Mouse (Mus musculus): Measurements from ENCODE around the gene Dynll2. TPM values are rescaled to one million over a fixed set of nuclear protein-coding genes. Genes with fewer than 3 reads are reported as not detected.

Gene Dynll2
- polyA plus RNA-seq, 1 experiment: 60.7 TPM

DNA sequence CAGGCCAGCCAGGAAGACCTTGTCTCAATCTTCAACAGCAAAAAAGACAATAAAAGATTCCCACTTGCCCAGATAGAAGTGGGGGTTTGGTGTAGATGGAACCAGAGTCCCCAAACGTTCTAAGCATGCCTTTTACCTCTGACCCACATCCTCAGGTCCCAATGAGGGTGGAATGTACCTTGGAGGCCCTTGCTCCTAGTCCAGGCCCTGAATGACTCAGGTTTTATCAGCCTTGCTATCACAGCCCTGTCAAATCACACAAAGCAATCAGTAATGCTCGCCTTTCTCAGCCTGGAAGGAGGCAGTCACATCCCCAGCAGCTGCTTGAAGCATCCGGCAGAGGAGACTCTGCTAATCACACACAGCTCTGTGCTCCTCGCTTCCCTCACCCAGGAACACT is 15.4 kb upstream of the Dynll2 start:
- H3K27me3 ChIP-seq (ENCODE audit: control insufficient read depth, insufficient read depth, low read length): no peaks in the 10 kb centered on the region
- TF ChIP-seq CTCF (IDR thresholded peaks at IDR 0.05; ENCODE audit: borderline replicate concordance, control insufficient read depth, extremely low read depth, insufficient read depth, low read length, poor library complexity): no peak
- no peak for TF ChIP-seq POLR2A (IDR thresholded peaks at IDR 0.05; ENCODE audit: control insufficient read depth, extremely low read depth, insufficient read depth, low read length, poor library complexity)
- no peaks in the 10 kb centered on the region for H3K36me3 ChIP-seq (ENCODE audit: control insufficient read depth, insufficient read depth, low read length)
- no peaks in the 10 kb centered on the region for H3K4me1 ChIP-seq (replicated peaks; ENCODE audit: control insufficient read depth, insufficient read depth, low read length)
- H3K27ac ChIP-seq (ENCODE audit: control insufficient read depth, insufficient read depth, low read length): no peak overlapping the region
- H3K4me3 ChIP-seq (ENCODE audit: control insufficient read depth, insufficient read depth, low read length): no peak overlapping the region
- no peak for DNase-seq
- 87% methylated on average over 4 of the region's 4 CpGs for WGBS

DNA sequence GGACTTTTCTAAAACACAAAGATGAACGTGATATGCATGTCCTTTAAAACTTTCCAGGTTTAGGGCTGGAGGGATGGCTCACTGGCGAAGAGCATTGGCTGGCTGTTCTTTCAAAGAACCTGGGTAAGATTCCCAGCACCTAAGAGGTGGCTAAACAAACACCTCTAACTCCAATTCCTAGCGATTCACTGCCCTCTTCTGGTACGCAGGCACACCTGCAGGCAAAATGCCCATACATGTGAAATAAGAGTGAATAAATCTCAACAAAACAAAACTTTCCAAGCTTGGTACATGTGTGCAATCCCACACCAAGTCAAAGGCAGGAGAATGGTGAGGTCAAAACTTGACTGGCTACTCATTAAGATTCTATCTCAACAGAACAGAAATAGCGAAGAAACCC is 12.4 kb upstream of the Dynll2 start:
- no peaks in the 10 kb centered on the region for H3K27me3 ChIP-seq (ENCODE audit: control insufficient read depth, insufficient read depth, low read length)
- no peak for DNase-seq
- TF ChIP-seq CTCF (IDR thresholded peaks at IDR 0.05; ENCODE audit: borderline replicate concordance, control insufficient read depth, extremely low read depth, insufficient read depth, low read length, poor library complexity): no peak
- no peak for TF ChIP-seq POLR2A (IDR thresholded peaks at IDR 0.05; ENCODE audit: control insufficient read depth, extremely low read depth, insufficient read depth, low read length, poor library complexity)
- WGBS: 96% methylated on average over 5 of the region's 5 CpGs
- H3K4me1 ChIP-seq (replicated peaks; ENCODE audit: control insufficient read depth, insufficient read depth, low read length): no peaks in the 10 kb centered on the region
- H3K4me3 ChIP-seq (ENCODE audit: control insufficient read depth, insufficient read depth, low read length): no peak overlapping the region
- H3K36me3 ChIP-seq (ENCODE audit: control insufficient read depth, insufficient read depth, low read length): no peaks in the 10 kb centered on the region
- H3K27ac ChIP-seq (ENCODE audit: control insufficient read depth, insufficient read depth, low read length): no peak overlapping the region

DNA sequence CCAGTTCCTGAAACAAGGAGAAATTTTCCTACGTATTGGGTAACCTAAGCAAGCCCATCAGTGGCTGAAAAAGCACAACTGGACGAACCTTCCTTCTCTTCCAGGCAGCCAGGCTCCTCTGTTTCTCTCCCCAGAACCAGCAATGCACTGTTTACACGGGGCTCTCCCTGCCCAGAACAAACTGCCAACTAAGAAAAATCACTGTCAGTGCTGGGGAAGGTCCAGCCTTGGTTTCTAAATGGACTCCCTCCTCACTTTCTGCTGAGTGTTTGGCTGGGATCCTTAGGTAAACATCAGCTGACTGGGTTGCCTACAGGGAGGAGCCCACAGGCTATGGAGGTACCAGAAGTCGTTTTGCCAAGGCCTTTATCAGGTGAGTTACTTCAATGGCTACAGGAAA is 4.5 kb upstream of the Dynll2 start:
- H3K4me1 ChIP-seq (replicated peaks; ENCODE audit: control insufficient read depth, insufficient read depth, low read length): peaks cover 5% of the 10 kb centered on the region
- TF ChIP-seq POLR2A (IDR thresholded peaks at IDR 0.05; ENCODE audit: control insufficient read depth, extremely low read depth, insufficient read depth, low read length, poor library complexity): no peak
- no peak for TF ChIP-seq CTCF (IDR thresholded peaks at IDR 0.05; ENCODE audit: borderline replicate concordance, control insufficient read depth, extremely low read depth, insufficient read depth, low read length, poor library complexity)
- no peak for DNase-seq
- H3K27me3 ChIP-seq (ENCODE audit: control insufficient read depth, insufficient read depth, low read length): no peaks in the 10 kb centered on the region
- WGBS: 71% methylated on average over 4 of the region's 4 CpGs
- no peak overlapping the region for H3K4me3 ChIP-seq (ENCODE audit: control insufficient read depth, insufficient read depth, low read length)
- H3K36me3 ChIP-seq (ENCODE audit: control insufficient read depth, insufficient read depth, low read length): no peaks in the 10 kb centered on the region
- H3K27ac ChIP-seq (ENCODE audit: control insufficient read depth, insufficient read depth, low read length): no peak overlapping the region

DNA sequence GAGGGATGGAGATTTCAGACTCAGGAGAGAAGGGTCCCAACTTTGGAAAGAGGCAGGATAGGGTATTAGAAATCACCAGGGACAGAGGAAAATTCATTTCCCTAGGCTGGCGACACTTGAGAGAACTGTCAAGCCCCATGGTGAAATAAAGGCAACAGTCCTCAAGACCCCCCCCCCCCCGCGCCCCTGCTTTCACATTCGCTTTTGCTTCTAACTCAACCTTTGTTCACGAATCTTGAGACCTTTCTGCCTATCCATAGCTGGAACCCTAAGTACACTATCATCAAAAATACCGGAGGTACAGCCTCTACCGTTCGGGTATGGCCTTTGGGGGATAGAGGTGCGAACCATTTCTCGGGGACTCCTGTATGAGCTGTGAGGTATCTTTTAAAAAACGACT is 528 bp upstream of the Dynll2 start:
- Histone ChIP-seq H3K27me3 (ENCODE audit: control insufficient read depth, insufficient read depth, low read length) (no peaks in the 10 kb centered on the region), H3K4me3 (ENCODE audit: control insufficient read depth, insufficient read depth, low read length) (peak overlapping the region; percentile 51), H3K27ac (ENCODE audit: control insufficient read depth, insufficient read depth, low read length) (no peak overlapping the region), H3K36me3 (ENCODE audit: control insufficient read depth, insufficient read depth, low read length) (peaks cover 6% of the 10 kb centered on the region; the same call in 1 of the 2 replicates), H3K4me1 (replicated peaks; ENCODE audit: control insufficient read depth, insufficient read depth, low read length) (peaks cover 16% of the 10 kb centered on the region)
- 62% methylated on average over 11 of the region's 11 CpGs for WGBS
- TF ChIP-seq POLR2A (IDR thresholded peaks at IDR 0.05; ENCODE audit: control insufficient read depth, extremely low read depth, insufficient read depth, low read length, poor library complexity) (no peak), CTCF (IDR thresholded peaks at IDR 0.05; ENCODE audit: borderline replicate concordance, control insufficient read depth, extremely low read depth, insufficient read depth, low read length, poor library complexity) (no peak)
- no peak for DNase-seq

DNA sequence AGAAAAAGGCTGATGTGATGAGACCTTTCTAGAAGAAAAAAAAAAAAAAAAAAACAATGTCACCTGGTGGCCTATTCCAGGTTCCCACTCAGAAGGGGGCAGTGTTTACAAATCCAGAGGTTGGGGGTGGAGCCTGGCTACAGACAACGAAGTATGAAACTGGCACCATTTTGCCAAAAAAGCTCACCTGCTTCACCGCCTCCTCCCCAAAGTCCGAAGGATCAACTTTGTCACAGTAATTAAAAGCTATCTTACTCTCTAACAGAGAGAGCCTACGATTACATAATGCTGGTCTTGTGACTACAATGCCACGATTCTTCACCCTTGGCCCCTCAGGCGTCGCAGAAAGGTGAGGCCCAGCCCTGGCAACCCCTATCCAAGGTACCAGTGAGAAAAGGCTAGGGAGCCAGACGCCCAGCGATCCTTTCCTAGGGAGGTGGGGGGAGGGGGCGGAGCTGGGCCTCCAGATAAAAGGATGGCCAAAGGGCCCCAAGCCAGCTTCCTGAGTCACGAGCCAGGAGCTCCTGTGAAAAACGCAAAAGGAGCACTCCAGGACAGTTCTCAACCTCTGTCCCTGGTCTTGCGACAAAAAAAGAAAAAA is 1.1 kb downstream of the Dynll2 start:
- 2% methylated on average over 13 of the region's 13 CpGs for WGBS
- Histone ChIP-seq H3K4me1 (replicated peaks; ENCODE audit: control insufficient read depth, insufficient read depth, low read length) (peaks cover 16% of the 10 kb centered on the region), H3K4me3 (ENCODE audit: control insufficient read depth, insufficient read depth, low read length) (peak overlapping the region; percentile 73), H3K36me3 (ENCODE audit: control insufficient read depth, insufficient read depth, low read length) (peaks cover 18% of the 10 kb centered on the region), H3K27me3 (ENCODE audit: control insufficient read depth, insufficient read depth, low read length) (no peaks in the 10 kb centered on the region), H3K27ac (ENCODE audit: control insufficient read depth, insufficient read depth, low read length) (0 out of 2 replicates have a peak overlapping the region, but pooled peaks have one; percentile 4)
- DNase-seq: peak; percentile 67
- TF ChIP-seq POLR2A (IDR thresholded peaks at IDR 0.05; ENCODE audit: control insufficient read depth, extremely low read depth, insufficient read depth, low read length, poor library complexity) (no peak), CTCF (IDR thresholded peaks at IDR 0.05; ENCODE audit: borderline replicate concordance, control insufficient read depth, extremely low read depth, insufficient read depth, low read length, poor library complexity) (no peak)

DNA sequence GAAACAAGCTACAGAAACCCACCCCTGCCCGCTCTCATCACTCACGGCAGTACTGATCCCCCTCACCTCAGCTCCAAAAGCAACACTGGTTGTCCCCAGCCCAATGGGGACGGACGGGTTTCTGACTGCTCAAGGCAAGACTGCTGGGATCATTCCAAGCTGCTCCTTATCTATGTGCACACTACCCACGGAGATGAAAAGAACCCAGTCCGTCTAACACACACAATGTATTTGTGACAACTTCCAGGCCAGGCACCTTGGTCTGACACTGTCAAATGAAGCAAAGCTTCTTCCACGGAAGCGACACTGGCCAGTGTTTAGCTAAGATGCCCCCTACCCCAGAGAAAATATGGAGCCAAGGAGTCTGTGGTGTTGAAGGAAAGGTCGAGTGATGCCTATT is 1.7 kb downstream of the Dynll2 start:
- Histone ChIP-seq H3K36me3 (ENCODE audit: control insufficient read depth, insufficient read depth, low read length) (peaks cover 24% of the 10 kb centered on the region), H3K4me1 (replicated peaks; ENCODE audit: control insufficient read depth, insufficient read depth, low read length) (peaks cover 16% of the 10 kb centered on the region), H3K4me3 (ENCODE audit: control insufficient read depth, insufficient read depth, low read length) (no peak overlapping the region), H3K27ac (ENCODE audit: control insufficient read depth, insufficient read depth, low read length) (no peak overlapping the region), H3K27me3 (ENCODE audit: control insufficient read depth, insufficient read depth, low read length) (no peaks in the 10 kb centered on the region)
- TF ChIP-seq CTCF (IDR thresholded peaks at IDR 0.05; ENCODE audit: borderline replicate concordance, control insufficient read depth, extremely low read depth, insufficient read depth, low read length, poor library complexity) (no peak), POLR2A (IDR thresholded peaks at IDR 0.05; ENCODE audit: control insufficient read depth, extremely low read depth, insufficient read depth, low read length, poor library complexity) (no peak)
- WGBS: 79% methylated on average over 9 of the region's 9 CpGs
- DNase-seq: no peak

DNA sequence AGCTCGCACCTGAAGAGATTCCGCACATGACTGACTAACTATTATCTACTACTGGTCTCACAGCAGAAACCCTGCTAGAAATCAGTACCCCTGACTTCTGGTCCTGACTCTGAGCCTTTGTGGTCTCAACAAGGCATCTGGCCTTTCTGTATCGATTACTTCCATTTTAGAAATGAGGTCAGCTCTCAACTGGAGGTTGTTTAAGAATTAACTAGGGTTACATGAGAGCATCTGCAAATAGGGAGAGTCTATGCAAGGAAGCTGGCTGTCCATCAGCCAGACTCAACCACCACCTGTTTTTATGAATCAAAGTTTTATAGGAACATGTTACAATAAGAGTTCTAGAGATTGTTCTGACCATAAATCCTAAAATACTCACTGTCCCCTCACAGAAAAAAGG is 2.8 kb downstream of the Dynll2 start:
- Histone ChIP-seq H3K4me3 (ENCODE audit: control insufficient read depth, insufficient read depth, low read length) (no peak overlapping the region), H3K27ac (ENCODE audit: control insufficient read depth, insufficient read depth, low read length) (no peak overlapping the region), H3K36me3 (ENCODE audit: control insufficient read depth, insufficient read depth, low read length) (peaks cover 29% of the 10 kb centered on the region), H3K27me3 (ENCODE audit: control insufficient read depth, insufficient read depth, low read length) (no peaks in the 10 kb centered on the region), H3K4me1 (replicated peaks; ENCODE audit: control insufficient read depth, insufficient read depth, low read length) (peaks cover 16% of the 10 kb centered on the region)
- DNase-seq: no peak
- TF ChIP-seq CTCF (IDR thresholded peaks at IDR 0.05; ENCODE audit: borderline replicate concordance, control insufficient read depth, extremely low read depth, insufficient read depth, low read length, poor library complexity): no peak
- TF ChIP-seq POLR2A (IDR thresholded peaks at IDR 0.05; ENCODE audit: control insufficient read depth, extremely low read depth, insufficient read depth, low read length, poor library complexity): no peak
- WGBS: 93% methylated on average over 3 of the region's 3 CpGs

Data from thymus, adult 2 months (tissue).